In genomic region chr13:54873882-54874281, GRCm38 (mm10) we compare ENCODE assay signal across 19 mouse cellular contexts.
DNase-seq lines count a peak whose midpoint lies in the region; ATAC-seq lines count a peak whose summit lies in the region.
"Had no signal": no experiment of that assay in that cellular context is flagged by ENCODE, and none has a peak within 500 bp of the region (broad histone marks: within the 10 kb centered on the region; RNA-seq: fewer than 3 reads in every experiment).

No protein-coding gene starts in this region.

- H3K4me1 ChIP-seq in neural tube, embryonic 11.5 days (ENCODE audit: control insufficient read depth, insufficient read depth, low read length), result no peaks in the 10 kb centered on the region
- H3K4me1 ChIP-seq in hindbrain, embryonic 11.5 days (replicated peaks; ENCODE audit: control insufficient read depth, insufficient read depth, low read length), result peaks cover 5% of the 10 kb centered on the region; the same call in 1 of the 2 replicates
- H3K4me1 ChIP-seq in midbrain, embryonic 11.5 days (ENCODE audit: control insufficient read depth, insufficient read depth, low read length), result peaks cover 24% of the 10 kb centered on the region
- peaks cover 11% of the 10 kb centered on the region for H3K4me1 ChIP-seq in neural tube, embryonic 14.5 days (ENCODE audit: control insufficient read depth, insufficient read depth, low read length)
- H3K4me1 ChIP-seq: heart, embryonic 10.5 days had no signal

- H3K27ac ChIP-seq in neural tube, embryonic 11.5 days (ENCODE audit: low read depth, low read length), result no peak overlapping the region
- peak overlapping the region; percentile 65 for H3K27ac ChIP-seq in hindbrain, embryonic 11.5 days (ENCODE audit: low read depth, low read length)
- H3K27ac ChIP-seq in midbrain, embryonic 11.5 days (ENCODE audit: low read depth, low read length), result peak overlapping the region; percentile 55
- H3K27ac ChIP-seq in neural tube, embryonic 14.5 days (ENCODE audit: low read depth, low read length), result peak overlapping the region; percentile 78; the same call in 1 of the 2 replicates
- H3K27ac ChIP-seq: heart, embryonic 10.5 days; limb, embryonic 12.5 days; liver, embryonic 14.5 days; stomach, postnatal 0 days had no signal

- H3K27me3 ChIP-seq in neural tube, embryonic 11.5 days (ENCODE audit: control insufficient read depth, insufficient read depth, low read length), result 0 out of 2 replicates have a peak, but pooled peaks cover 2% of the 10 kb centered on the region
- H3K27me3 ChIP-seq in hindbrain, embryonic 11.5 days (ENCODE audit: control insufficient read depth, insufficient read depth, low read length), result peaks cover 7% of the 10 kb centered on the region; the same call in 1 of the 2 replicates
- H3K27me3 ChIP-seq in midbrain, embryonic 11.5 days (ENCODE audit: control insufficient read depth, insufficient read depth, low read length), result peaks cover 9% of the 10 kb centered on the region; the same call in 1 of the 2 replicates
- H3K27me3 ChIP-seq in neural tube, embryonic 14.5 days (ENCODE audit: control insufficient read depth, insufficient read depth, low read length), result no peaks in the 10 kb centered on the region

- no peak for DNase-seq in neural tube, embryonic 11.5 days (ENCODE audit: low spot score)
- no peak for DNase-seq in neural tube, embryonic 10.5 days (ENCODE audit: extremely low spot score, low spot score)
- DNase-seq in hindbrain, embryonic 11.5 days (ENCODE audit: low spot score), result no peak
- DNase-seq in midbrain, embryonic 11.5 days (ENCODE audit: low spot score, missing footprints), result peak; percentile 90
- DNase-seq in thymus, postnatal 4 days, result no peak
- DNase-seq in urinary bladder, postnatal 4 days (ENCODE audit: low spot score in 2 of 2), result no peak
- no peak for DNase-seq in layer of hippocampus, postnatal 25 days (ENCODE audit: extremely low spot score in 1 of 2, low spot score in 1 of 2)
- DNase-seq: adrenal gland, postnatal 36 days; cerebellum, postnatal 36 days; heart, postnatal 36 days; kidney, adult 18-20 months; kidney, postnatal 4 days; lung, postnatal 14 days had no signal

- no peaks in the 10 kb centered on the region for H3K36me3 ChIP-seq in neural tube, embryonic 11.5 days (ENCODE audit: control insufficient read depth, insufficient read depth, low read length)
- no peaks in the 10 kb centered on the region for H3K36me3 ChIP-seq in hindbrain, embryonic 11.5 days (ENCODE audit: control insufficient read depth, insufficient read depth, low read length)
- no peaks in the 10 kb centered on the region for H3K36me3 ChIP-seq in midbrain, embryonic 11.5 days (ENCODE audit: control insufficient read depth, insufficient read depth, low read length)
- H3K36me3 ChIP-seq in neural tube, embryonic 14.5 days (ENCODE audit: control insufficient read depth, insufficient read depth, low read length), result no peaks in the 10 kb centered on the region
- H3K36me3 ChIP-seq: heart, embryonic 10.5 days; limb, embryonic 12.5 days had no signal

- no peak overlapping the region for H3K4me3 ChIP-seq in neural tube, embryonic 11.5 days (ENCODE audit: low read depth, low read length)
- H3K4me3 ChIP-seq in hindbrain, embryonic 11.5 days (ENCODE audit: low read depth, low read length), result peak overlapping the region; percentile 24; the same call in 1 of the 2 replicates
- peak overlapping the region; percentile 26 for H3K4me3 ChIP-seq in midbrain, embryonic 11.5 days (ENCODE audit: low read depth, low read length)
- H3K4me3 ChIP-seq in neural tube, embryonic 14.5 days (ENCODE audit: low read depth, low read length), result no peak overlapping the region

- H3K9me3 ChIP-seq in neural tube, embryonic 11.5 days (ENCODE audit: control insufficient read depth, low read length), result no peaks in the 10 kb centered on the region
- no peaks in the 10 kb centered on the region for H3K9me3 ChIP-seq in hindbrain, embryonic 11.5 days (ENCODE audit: control insufficient read depth, low read length)
- H3K9me3 ChIP-seq in midbrain, embryonic 11.5 days (ENCODE audit: control insufficient read depth, low read length), result no peaks in the 10 kb centered on the region
- no peaks in the 10 kb centered on the region for H3K9me3 ChIP-seq in neural tube, embryonic 14.5 days (ENCODE audit: control insufficient read depth, low read length)
- H3K9me3 ChIP-seq: heart, embryonic 10.5 days; limb, embryonic 12.5 days had no signal

- peak overlapping the region; percentile 52 for H3K4me2 ChIP-seq in neural tube, embryonic 11.5 days (ENCODE audit: low read depth)
- peak overlapping the region; percentile 53 for H3K4me2 ChIP-seq in hindbrain, embryonic 11.5 days (replicated peaks; ENCODE audit: low read depth, low read length)
- H3K4me2 ChIP-seq in midbrain, embryonic 11.5 days, result peak overlapping the region; percentile 52
- peak overlapping the region; percentile 46; the same call in 1 of the 2 replicates for H3K4me2 ChIP-seq in neural tube, embryonic 14.5 days (ENCODE audit: low read depth, low read length)

- H3K9ac ChIP-seq in neural tube, embryonic 11.5 days (ENCODE audit: low read length), result peak overlapping the region; percentile 60; the same call in 1 of the 2 replicates
- H3K9ac ChIP-seq in hindbrain, embryonic 11.5 days (ENCODE audit: low read depth, low read length), result peak overlapping the region; percentile 64
- H3K9ac ChIP-seq in midbrain, embryonic 11.5 days (ENCODE audit: low read length), result peak overlapping the region; percentile 69
- H3K9ac ChIP-seq in neural tube, embryonic 14.5 days (replicated peaks; ENCODE audit: low read depth, low read length), result peak overlapping the region; percentile 39; the same call in 1 of the 2 replicates
- H3K9ac ChIP-seq: limb, embryonic 12.5 days; liver, embryonic 14.5 days had no signal

- no peak for ATAC-seq in neural tube, embryonic 11.5 days (ENCODE audit: insufficient read depth, low FRiP score, low TSS enrichment)
- ATAC-seq in hindbrain, embryonic 11.5 days (ENCODE audit: low FRiP score), result no peak
- ATAC-seq in midbrain, embryonic 11.5 days (ENCODE audit: low FRiP score), result 0 out of 2 replicates have a peak, but pooled peaks have one; percentile 25
- ATAC-seq in neural tube, embryonic 14.5 days (ENCODE audit: low read depth), result no peak
- ATAC-seq: activated CD4-positive, CD25-positive, alpha-beta regulatory T cell, adult 4 months had no signal

- 56% methylated on average over 9 of the region's 9 CpGs for WGBS in neural tube, embryonic 11.5 days
- WGBS in hindbrain, embryonic 11.5 days, result 49% methylated on average over 9 of the region's 9 CpGs
- 30% methylated on average over 9 of the region's 9 CpGs for WGBS in midbrain, embryonic 11.5 days
- WGBS in neural tube, embryonic 14.5 days, result 50% methylated on average over 9 of the region's 9 CpGs

Comparison
In these comparisons a context has a peak if more than half of its experiments do, and no peak if none do; other contexts are left out.
1. H3K4me3 ChIP-seq: peak in hindbrain, embryonic 11.5 days (single experiment) and midbrain, embryonic 11.5 days (single experiment); none in neural tube, embryonic 11.5 days (single experiment) and neural tube, embryonic 14.5 days (single experiment).
2. Peak in every context shown above with its lines, with median percentiles within 50 percentile points of each other: H3K4me2 ChIP-seq and H3K9ac ChIP-seq.